Mouse (Mus musculus) G1E (cell line): ENCODE results near the gene Sars2.

Experiments used
- CTCF ChIP-seq: IDR thresholded peaks from 2 replicates; pipeline ENCODE4 v1.5.1; 2012; ENCODE audit warnings: low read depth, low read length, inconsistent platforms, mixed read lengths
- GATA1 ChIP-seq: IDR thresholded peaks from 2 replicates; pipeline ENCODE4 v1.6.1; 2012; ENCODE audit warnings: borderline replicate concordance, low read length, inconsistent platforms, mixed read lengths
- GATA2 ChIP-seq: IDR thresholded peaks from 2 replicates; pipeline ENCODE4 v1.6.1; 2012; ENCODE audit warnings: low read depth, low read length, inconsistent platforms, borderline replicate concordance
- POLR2AphosphoS5 ChIP-seq: IDR thresholded peaks from 2 replicates; pipeline ENCODE4 v1.6.1; 2012; ENCODE audit warnings: low read depth, low read length, inconsistent platforms; ENCODE audit not compliant: insufficient replicate concordance
- TAL1 ChIP-seq: conservative IDR thresholded peaks from 2 replicates; pipeline ENCODE4 v1.6.1; 2012; ENCODE audit warnings: low read depth, low read length, inconsistent platforms, mixed read lengths

DNA sequence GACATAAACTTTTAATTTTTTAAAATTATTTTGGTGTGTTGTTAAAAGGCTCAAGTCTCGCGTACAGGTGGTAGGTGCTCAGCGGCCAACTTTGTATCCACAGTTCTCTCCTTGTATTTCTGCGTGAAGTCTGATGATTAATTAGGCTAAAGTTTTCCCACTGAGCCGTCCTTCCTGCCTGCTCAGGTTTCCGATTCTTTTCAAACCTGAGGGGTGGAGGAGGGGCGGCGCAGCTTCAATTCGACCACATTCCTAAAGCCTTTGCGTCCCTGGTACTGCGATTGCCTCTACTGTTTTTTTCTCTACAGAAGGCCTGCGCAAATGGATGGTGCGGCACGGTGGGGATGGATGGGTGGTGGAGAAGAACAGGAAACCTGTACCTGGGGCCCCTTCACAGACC is 47.4 kb upstream of the Sars2 start:
- TF ChIP-seq CTCF: no peak
- TF ChIP-seq GATA1: no peak
- TF ChIP-seq TAL1: no peak
- TF ChIP-seq GATA2: no peak
- no peak for TF ChIP-seq POLR2AphosphoS5
